Mouse (Mus musculus) large intestine, adult 2 months (tissue): Measurements from ENCODE around the gene Slc6a19. TPM values are rescaled to one million over a fixed set of nuclear protein-coding genes. Genes with fewer than 3 reads are reported as not detected.
"Not testable (repeated sequence)": the region's sequence is repeated elsewhere in the genome, so short reads cannot be mapped to it uniquely, and the experiment has no call there.

ENCODE experiments used
- DNase-seq: peaks from one replicate; pipeline ENCODE4 v3.0.0-alpha.2; 2012; ENCODE audit warnings: low read depth, low spot score
- WGBS: fragments of 180-500 bp; shearing (Covaris S2); methylation state at CpG from one replicate; pipeline ENCODE4 v1.1.7; 2018; 5-methylcytosine and 5-hydroxymethylcytosine counted together
- polyA plus RNA-seq: library from polyadenylated mRNA; depleted of rRNA; stranded (reverse); fragments of >200 nt; gene quantifications from 2 replicates; pipeline ENCODE4 v1.2.3, GENCODE M21; 2012; rRNA removed

Gene Slc6a19
- polyA plus RNA-seq = 278 and 763 TPM in 2 replicates

DNA sequence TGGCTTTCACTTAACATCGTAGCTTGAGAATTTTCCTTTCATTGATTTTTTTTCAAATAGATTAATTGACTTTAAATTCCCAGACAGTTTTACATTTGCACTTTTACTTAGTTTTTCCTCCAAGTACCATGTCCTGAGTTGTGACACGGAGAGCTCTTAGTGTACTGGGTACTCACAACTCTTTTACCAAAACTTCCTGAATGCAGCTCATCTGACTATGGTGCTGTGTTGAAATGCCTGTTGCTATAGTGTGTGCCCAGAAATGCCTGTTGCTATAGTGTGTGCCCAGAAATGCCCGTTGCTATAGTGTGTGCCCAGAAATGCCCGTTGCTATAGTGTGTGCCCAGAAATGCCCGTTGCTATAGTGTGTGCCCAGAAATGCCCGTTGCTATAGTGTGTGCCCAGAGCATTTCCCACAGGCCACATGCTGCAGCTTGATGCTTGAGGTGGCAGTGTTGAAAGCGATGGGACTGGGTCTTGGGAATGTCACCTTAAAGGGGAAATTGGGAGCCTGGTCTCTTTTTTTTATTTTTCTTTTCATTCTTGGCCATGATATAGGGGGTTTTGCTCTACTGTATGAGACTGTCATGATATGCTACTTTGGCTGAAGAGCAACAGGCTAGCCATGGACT lies at the start of gene Slc6a19:
Slc6a19 (minus strand) TSS at position 172 of the 632 bp plus-strand sequence.
- WGBS = 89% methylated on average over 7 of the region's 7 CpGs
- no peak for DNase-seq

DNA sequence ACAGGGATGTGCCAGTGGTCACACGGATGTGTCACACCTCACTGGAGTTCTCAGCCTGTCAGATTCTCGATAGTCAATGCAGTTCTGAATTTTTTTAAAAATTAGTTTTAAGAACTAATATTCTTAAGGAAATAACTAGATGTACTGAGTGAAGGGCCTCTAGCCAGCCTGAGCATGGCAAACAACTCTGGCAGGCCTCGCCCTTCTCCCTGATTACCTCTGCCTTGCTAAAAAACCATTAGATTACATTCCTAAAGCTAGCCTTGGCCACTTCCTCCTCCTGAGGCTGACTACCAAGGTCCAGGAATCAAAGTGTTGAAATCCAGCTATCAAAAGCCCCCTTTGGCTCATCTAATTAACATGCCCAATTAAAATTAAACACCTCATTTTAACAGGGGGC lies 46.6 kb upstream of the Slc6a19 start:
- WGBS = 54% methylated on average over 3 of the region's 3 CpGs
- DNase-seq = no peak

DNA sequence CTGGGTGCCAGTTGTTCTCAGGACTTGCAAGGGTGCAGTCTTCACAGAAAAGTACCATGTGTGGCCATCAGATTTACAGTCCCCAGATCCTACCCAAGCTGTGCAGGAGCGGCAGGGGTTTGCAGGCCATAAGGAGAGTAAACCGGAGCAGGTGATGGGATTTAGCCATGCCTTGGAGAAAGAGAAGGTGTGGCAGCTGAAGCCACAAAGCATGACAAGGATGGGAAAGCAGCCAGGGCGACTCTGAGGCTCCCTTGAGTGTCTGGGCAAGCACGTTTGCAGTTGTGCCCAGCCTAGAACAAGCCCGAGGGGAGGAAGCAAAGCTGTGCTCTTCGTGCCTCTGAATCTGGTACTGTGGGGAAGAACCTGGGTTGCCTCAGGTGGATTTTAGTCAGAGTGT lies 45.8 kb upstream of the Slc6a19 start:
- DNase-seq = no peak
- WGBS = 30% methylated on average over 6 of the region's 6 CpGs

DNA sequence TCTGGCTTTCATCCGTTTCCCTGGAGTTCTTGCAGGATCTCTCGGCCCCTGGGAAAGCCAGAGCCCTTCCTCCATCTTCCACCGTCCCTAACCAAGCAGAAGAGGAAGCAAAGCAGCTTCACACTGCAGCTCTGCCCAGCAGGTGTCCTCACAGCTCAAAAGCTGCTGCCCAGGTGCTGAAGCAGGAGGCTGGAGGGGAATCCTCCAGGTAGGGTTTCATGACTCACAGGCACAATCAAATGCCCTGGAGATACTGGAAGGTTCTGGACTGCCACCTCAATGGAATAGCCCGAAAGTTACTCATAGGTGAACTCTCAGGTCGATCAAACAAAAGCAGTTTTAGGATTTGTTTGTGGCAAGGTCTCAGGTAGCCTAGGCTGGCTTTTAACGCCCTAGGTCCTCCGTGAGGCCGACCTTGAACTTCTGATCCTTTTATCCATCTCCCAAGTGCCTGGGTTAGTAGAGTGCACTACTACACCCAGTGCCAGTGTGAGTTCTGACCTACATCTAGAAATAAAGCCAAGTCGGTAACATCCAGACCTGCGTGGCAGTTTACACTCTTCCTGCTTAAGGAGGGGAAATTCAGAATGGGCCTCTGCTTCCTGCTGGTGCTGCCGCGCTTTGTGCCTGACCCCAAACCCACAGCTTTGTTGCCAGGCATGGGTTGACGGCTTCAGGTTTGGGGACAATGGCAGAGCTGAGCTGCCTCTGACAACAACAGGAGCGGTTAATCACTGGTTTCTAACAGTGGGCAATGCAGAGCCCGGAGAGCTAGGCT lies 44.2 kb upstream of the Slc6a19 start:
- no peak for DNase-seq
- WGBS = 46% methylated on average over 15 of the region's 15 CpGs

DNA sequence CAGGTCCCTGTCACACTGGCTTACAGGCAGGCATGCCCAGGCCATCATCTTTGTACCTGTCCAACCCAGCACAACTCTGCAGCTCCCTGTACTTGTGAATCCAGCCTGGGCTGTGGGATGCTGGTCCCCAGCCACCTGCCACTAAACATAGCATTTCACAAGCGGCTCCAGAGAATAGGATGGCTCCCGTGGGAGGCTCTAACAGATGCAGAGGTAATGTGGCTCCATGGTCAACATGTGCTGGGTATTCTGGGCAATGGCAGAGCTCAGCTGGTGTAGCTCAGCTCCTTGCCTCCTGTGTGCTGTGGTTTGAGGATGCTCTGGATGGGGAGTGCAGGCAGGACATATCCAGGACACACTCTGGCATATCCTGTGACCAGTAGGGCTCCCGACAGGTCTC lies 39.0 kb upstream of the Slc6a19 start:
- WGBS = 69% methylated on average over 3 of the region's 3 CpGs
- DNase-seq = no peak

DNA sequence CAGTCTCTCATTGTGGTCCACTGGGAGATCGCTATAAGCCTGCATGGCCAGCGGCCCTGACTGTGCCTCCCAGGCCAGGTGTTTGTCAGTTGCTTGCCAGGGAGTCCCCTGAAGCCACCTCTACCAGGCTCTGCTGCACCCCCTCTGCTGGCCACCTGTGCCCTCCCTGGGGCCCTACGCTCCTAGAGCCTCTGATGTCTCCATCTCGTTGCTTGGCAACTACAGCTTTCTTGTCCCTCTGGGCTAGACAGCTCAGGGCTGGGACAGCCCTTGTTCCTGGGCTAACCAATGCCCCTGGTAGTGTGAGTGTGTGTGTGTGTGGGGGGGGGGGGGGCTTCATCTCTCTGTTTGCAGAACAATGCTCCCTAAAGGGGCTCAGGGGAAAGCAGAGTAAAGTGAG lies 38.3 kb upstream of the Slc6a19 start:
- no peak for DNase-seq

DNA sequence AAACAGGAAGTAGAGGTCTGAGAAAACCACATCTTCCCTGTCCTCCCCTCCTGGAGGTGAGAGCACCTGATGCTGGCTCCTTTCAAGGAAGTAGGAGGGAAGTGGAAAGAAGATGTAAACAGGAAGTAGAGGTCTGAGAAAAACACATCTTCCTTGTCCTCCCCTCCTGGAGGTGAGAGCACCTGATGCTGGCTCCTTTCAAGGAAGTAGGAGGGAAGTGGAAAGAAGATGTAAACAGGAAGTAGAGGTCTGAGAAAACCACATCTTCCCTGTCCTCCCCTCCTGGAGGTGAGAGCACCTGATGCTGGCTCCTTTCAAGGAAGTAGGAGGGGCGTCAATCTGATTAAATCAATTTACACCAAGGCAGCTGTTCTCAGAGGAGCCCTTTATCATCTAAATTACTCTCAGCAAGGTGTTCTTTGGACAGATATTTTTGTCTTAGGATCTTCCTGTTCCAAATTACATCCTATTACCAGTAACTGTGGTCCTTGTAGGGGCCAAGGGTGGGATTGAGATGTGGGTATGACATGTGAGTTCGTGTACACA lies 35.8 kb upstream of the Slc6a19 start:
- not testable (repeated sequence) for DNase-seq
- 24% methylated on average over 2 of the region's 2 CpGs for WGBS

More for the DNA sequence above, 38.3 kb upstream of the Slc6a19 start:
- WGBS = 73% methylated on average over 4 of the region's 4 CpGs

DNA sequence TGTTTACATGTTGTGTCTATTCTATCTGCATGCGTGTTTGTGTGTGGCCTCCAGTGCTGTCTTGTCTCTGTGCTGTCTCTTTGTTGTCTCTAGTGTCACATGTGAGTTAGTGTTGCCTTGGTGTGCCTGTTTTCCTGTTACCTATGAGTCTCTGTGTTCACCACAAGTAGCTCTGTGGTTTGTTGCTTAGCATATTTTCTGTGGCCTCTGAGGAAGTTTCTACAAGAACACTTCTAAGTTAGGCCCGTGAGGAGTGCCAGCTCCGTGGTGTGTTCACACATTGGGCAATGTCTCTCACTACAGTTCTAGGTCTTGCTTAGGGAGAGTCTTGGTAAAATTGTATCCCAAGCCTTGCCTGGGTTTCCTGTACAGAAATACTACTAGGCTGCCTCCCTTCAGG lies 32.3 kb upstream of the Slc6a19 start:
- no peak for DNase-seq
- WGBS = 46% methylated on average over 3 of the region's 3 CpGs

DNA sequence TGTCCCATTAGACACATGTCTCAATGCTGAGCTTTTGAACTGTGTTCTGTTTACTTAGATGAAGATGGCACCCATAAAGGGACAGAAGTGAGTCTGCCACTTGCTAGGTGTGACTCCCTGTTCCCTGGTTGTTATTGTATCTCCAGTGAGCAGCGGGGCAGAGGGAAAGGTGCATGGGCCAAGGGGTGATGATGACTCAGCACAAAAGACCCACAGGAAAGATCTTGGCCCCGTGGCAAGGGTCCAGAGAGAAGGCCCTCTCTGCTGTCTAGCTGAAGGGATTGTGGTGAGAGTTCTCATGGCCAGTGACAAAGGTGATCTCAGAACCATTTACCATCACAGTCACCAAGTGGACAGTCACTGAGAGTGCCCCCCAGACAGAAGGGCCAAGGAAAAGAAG lies 31.3 kb upstream of the Slc6a19 start:
- no peak for DNase-seq
- WGBS = 47% methylated on average over 2 of the region's 2 CpGs

DNA sequence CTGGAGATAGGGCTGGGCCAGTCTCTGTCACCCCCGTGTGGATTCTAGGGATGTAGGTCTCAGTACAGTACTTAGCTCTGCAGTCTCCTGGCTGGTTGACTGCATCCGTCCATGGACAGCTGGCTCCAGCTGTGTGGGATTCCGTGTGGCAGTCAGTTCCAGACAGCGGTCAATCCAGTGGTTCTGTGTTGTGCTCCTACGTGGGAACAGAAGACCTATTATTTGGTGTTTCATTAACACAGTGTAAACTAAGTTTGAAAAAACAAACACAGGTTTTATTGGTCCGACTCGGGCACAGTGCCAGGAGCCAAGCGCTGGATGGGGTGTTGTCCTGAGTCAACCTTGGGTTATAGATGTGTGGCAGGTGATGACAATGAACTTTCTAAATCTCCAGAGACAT lies 30.6 kb upstream of the Slc6a19 start:
- WGBS = 11% methylated on average over 8 of the region's 8 CpGs
- peak; percentile 64 for DNase-seq

DNA sequence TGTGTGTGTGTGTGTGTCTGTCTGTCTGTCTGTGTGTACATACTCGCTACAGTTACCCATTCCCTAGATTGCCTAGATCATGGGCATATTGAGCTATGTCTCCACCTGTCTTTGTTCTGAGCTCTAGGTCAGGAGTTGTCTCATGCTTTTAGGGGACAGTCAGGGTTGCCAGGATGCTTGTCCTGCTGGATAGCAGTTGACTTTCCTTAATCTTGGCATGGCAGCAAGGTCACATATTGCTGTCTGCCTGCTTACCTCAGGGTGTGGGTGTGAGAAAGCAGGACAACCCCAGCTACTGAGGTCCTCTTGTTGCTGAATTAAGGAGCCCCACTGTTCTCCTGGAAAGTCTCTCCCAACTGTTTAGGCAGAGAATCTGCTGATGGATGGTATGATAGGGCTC lies 29.7 kb upstream of the Slc6a19 start:
- 76% methylated on average over 1 of the region's 1 CpGs for WGBS
- no peak for DNase-seq

DNA sequence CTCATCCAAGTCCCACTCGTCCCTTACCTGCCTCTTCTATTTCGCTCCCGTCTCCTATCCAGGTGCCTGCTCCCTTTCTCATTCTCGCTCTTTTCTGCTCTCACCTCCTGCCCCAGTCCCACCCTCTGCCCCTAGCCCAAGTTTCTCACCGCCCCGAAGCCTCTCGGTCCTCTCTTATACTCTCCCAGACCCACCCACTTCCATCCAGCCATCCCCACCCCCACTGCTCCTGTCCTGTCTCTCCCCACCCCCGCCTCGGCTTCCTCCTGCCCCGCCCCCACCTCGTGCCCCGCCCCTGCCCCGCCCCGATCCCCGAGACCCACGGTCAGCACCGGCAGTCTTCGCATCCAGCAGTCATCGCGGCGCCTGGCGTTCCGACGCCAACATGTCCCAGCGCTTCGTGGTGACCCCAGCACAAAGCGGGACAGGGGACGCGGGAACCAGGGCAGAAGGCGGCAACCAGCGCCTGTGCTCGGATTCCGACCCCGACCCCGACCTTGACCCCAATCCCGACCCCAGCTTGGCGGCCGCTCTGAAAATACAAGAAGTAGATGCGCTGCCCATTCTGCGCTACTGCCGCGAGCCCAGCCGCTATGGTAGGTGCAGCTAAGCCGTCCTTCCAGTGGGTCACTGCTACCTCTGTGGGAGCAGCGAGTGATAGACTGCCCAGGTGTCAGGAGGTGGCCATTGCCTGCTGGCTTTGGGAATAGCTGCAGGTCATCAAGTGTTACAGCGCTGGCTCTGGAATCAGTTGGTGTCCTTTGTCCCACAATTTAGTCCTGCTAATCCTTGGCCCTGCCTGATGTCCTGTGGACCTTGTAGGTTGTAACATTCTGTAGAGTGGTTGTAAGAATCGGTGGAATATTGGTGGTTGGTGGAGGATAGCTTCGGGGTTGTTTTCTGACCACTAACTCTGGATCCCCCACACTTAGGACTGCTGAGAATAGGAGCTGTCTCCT lies 28.4 kb upstream of the Slc6a19 start, which contains the start of gene Slc12a7:
Slc12a7 (plus strand) TSS at position 353 of the 959 bp plus-strand sequence.
- WGBS = 9% methylated on average over 48 of the region's 48 CpGs
- DNase-seq = no peak

DNA sequence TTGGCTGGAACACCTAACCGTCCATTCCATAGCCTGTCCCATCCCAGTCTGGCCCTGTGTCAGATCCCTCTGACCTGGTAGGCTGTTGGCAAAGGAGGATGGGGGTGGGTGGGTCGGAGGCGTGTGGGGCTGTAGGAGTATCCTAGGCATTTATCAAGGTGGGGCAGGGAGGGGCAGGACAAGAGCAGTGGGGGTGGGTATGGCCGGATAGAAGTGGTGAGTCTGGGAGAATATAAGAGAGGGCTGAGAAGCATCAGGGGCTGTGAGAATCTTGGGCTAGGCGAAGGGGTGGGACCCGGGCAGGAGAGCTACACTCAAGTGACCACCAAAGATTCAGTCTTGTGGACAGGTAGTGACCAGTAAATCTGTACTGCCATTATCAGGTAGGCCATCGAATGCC lies 27.6 kb upstream of the Slc6a19 start:
- no peak for DNase-seq
- WGBS = 59% methylated on average over 7 of the region's 7 CpGs

DNA sequence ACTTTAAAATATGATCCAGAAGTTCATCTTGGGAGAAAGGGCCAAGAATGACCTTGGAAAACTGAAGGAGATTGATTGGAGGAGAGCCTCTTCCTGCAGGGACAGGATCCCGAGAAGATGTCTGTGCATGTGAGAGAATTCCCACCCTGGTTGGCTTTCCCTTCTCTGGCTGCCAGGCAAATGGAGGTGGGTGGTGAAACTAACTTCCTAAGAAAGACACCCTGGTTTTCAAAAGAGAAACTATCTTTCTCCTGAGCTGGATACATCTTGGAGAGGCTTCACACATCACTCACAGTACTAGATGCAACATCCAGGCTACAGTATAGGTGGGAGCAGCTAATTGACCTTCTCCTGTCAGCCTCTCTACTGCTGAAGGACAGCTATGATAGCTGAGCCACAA lies 26.2 kb upstream of the Slc6a19 start:
- WGBS = 90% methylated on average over 1 of the region's 1 CpGs

DNA sequence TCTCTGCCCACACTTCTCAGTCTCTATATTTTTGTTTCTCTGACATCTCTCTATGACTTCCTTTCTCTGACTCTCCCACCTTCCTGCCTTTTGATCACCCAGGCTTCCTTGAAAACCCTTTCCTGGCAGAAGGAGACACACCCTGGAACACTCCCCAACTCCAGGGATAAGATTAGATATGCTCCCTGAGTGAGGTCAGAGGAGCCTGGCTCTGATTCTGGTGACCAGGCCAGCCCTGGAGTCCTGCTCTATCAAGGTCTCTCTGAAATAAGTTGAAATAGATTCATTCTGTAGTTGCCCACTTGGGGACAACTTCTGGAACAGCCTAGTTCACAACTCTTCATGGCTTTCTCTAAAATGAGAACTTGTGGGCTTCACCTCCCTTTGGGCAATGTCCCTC lies 24.0 kb upstream of the Slc6a19 start:
- DNase-seq = no peak

More for the DNA sequence above, 26.2 kb upstream of the Slc6a19 start:
- DNase-seq = no peak

DNA sequence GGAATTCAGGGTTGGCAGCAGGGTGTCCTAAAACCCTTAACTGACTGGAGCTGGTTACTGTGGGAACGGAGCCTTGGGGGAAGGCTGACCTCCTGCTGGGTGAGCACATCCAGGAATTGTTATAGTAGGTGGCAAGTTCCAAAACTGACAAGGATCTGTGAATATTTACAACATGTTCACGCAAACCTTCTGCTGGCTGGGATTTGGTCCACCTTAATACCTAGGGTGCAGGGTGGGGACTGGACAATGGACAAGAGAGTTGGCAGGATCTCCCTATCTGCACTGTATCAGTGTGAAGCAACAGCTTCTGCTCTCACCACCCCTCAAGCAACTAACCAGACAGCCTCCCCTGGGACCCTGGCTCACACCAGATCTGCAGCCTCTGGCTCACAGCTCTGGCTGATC lies 23.0 kb upstream of the Slc6a19 start:
- WGBS = 75% methylated on average over 2 of the region's 2 CpGs
- DNase-seq = no peak

DNA sequence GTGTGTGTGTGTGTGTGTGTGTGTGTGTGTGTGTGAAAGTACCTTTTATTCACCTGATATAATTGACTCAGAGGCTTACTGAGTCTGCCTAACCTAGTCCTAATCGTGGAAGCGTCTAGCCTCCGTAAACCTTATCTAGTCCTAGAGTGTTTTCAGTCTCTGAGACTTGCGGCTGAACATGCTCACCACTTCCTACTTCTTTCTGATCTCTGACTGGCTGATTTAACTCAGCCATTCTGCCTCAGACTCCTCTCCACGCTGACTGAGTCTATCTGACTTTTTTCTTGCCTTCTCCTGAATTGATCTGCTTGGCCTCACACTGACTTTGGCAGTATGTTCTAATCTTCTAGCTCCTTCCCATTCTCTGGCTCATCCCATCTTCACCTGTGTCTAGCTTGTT lies 20.6 kb upstream of the Slc6a19 start:
- no peak for DNase-seq
- 77% methylated on average over 5 of the region's 5 CpGs for WGBS

DNA sequence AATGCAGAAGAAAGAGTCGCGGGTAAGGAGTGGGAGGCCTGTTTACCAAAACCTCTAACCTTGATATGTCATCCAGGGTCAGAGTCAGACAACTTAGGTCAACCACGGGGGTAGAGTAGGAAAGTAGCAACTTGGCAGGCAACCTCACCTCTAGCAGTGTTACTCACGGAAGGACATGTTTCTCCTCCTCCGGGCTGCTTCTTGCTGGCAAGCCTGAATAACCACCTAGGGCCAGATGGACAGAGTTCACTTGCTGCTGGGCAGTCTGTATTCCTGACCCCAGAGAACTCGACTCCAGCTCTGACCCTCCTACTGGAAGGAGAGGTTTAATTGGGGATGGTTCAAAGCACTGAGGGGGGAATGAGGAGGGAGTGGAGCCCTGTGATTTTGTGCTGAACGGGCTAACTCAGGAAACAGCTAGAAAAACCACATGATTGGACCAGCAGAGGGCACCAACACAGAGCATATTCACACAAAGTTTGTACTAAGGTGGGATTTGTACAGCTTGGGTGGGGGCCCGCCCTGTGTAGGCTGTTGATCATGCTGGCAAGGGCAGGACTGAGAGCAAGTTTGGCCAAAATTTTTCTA lies 18.5 kb upstream of the Slc6a19 start:
- no peak for DNase-seq
- WGBS = 30% methylated on average over 8 of the region's 8 CpGs

DNA sequence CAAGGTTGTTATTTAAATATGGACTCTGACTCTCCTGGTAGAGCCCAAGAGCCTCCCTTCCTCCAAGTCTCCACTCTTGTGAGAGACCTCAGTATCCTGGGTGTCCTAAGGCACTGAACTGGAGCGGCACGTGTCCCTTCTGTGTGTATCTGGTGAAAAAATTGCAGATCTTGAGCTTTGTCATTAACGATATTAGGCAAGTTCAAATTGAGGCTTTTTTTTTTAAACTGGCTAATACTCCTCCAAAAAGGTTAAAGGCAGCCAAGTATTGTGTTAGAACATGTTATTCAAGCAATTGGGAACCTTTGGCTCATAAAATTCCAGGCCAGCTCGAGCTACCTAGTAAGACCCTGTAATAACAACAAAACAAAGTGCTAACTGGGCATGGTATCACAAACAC lies 15.6 kb upstream of the Slc6a19 start:
- no peak for DNase-seq
- WGBS = 76% methylated on average over 4 of the region's 4 CpGs

DNA sequence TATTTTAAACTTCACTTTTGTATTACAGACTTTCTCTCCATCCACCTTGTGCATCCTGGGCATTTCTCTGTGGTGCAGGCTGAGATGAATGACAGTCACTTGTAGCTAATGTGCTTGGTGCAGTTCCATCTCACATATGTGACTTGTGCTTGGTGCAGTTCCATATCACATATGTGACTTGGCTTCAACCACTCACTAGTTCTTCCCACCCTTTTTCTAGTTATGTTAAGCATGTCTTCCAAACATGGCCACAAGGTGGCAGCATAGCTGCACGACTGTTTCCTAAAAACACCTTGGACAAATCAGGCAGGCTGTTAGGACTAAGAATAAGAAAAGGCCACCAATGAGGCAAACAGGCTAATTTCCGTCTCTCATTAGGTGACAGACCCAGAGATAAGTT lies 13.6 kb upstream of the Slc6a19 start:
- 0% methylated on average over 2 of the region's 2 CpGs for WGBS
- DNase-seq = peak; percentile 83
